Mouse (Mus musculus): ENCODE results near the gene Kcnj11. TPM values are rescaled to one million over a fixed set of nuclear protein-coding genes. Genes with fewer than 3 reads are reported as not detected.

Kcnj11 gene
- polyA plus RNA-seq, 1 experiment from 2014 or later, result 0.14 TPM

GRCm38 (mm10) chr7:46110079-46110478 is 9.5 kb upstream of the Kcnj11 start:
- H3K9ac ChIP-seq (replicated peaks; ENCODE audit: low read length), result no peak overlapping the region
- H3K9me3 ChIP-seq (ENCODE audit: low read length), result no peaks in the 10 kb centered on the region
- no peaks in the 10 kb centered on the region for H3K27me3 ChIP-seq (ENCODE audit: insufficient read depth, low read length)
- ATAC-seq (ENCODE audit: low FRiP score, low TSS enrichment), result no peak
- no peak overlapping the region for H3K27ac ChIP-seq (ENCODE audit: low read length)
- 0 out of 2 replicates have a peak, but pooled peaks cover 3% of the 10 kb centered on the region for H3K4me1 ChIP-seq (ENCODE audit: insufficient read depth, low read length)
- no peak overlapping the region for H3K4me3 ChIP-seq (ENCODE audit: low read length)
- no peak overlapping the region for H3K4me2 ChIP-seq (replicated peaks; ENCODE audit: low read depth, low read length)
- 68% methylated on average over 3 of the region's 3 CpGs for WGBS
- no peaks in the 10 kb centered on the region for H3K36me3 ChIP-seq (ENCODE audit: insufficient read depth, low read length)

- WGBS, result 91% methylated on average over 7 of the region's 7 CpGs
- H3K4me3 ChIP-seq (ENCODE audit: low read length), result no peak overlapping the region
- H3K4me1 ChIP-seq (ENCODE audit: insufficient read depth, low read length), result peaks cover 4% of the 10 kb centered on the region; the same call in 1 of the 2 replicates
- no peaks in the 10 kb centered on the region for H3K36me3 ChIP-seq (ENCODE audit: insufficient read depth, low read length)
- H3K9ac ChIP-seq (replicated peaks; ENCODE audit: low read length), result no peak overlapping the region
- no peaks in the 10 kb centered on the region for H3K27me3 ChIP-seq (ENCODE audit: insufficient read depth, low read length)
- ATAC-seq (ENCODE audit: low FRiP score, low TSS enrichment), result no peak
- H3K27ac ChIP-seq (ENCODE audit: low read length), result no peak overlapping the region
- H3K4me2 ChIP-seq (replicated peaks; ENCODE audit: low read depth, low read length), result no peak overlapping the region
- H3K9me3 ChIP-seq (ENCODE audit: low read length), result no peaks in the 10 kb centered on the region
Measured at GRCm38 (mm10) chr7:46105484-46105883, 4.9 kb upstream of the Kcnj11 start.

- H3K4me1 ChIP-seq (ENCODE audit: insufficient read depth, low read length), result peaks cover 4% of the 10 kb centered on the region; the same call in 1 of the 2 replicates
- no peak overlapping the region for H3K9ac ChIP-seq (replicated peaks; ENCODE audit: low read length)
- no peak overlapping the region for H3K4me3 ChIP-seq (ENCODE audit: low read length)
- no peaks in the 10 kb centered on the region for H3K36me3 ChIP-seq (ENCODE audit: insufficient read depth, low read length)
- H3K4me2 ChIP-seq (replicated peaks; ENCODE audit: low read depth, low read length), result no peak overlapping the region
- H3K27ac ChIP-seq (ENCODE audit: low read length), result no peak overlapping the region
- WGBS, result 80% methylated on average over 27 of the region's 27 CpGs
- peaks cover 5% of the 10 kb centered on the region; the same call in 1 of the 2 replicates for H3K27me3 ChIP-seq (ENCODE audit: insufficient read depth, low read length)
- H3K9me3 ChIP-seq (ENCODE audit: low read length), result no peaks in the 10 kb centered on the region
- ATAC-seq (ENCODE audit: low FRiP score, low TSS enrichment), result no peak
Measured at GRCm38 (mm10) chr7:46104256-46104915, 3.8 kb upstream of the Kcnj11 start.

- Histone ChIP-seq H3K27me3 (ENCODE audit: insufficient read depth, low read length) (peaks cover 8% of the 10 kb centered on the region; the same call in 1 of the 2 replicates), H3K27ac (ENCODE audit: low read length) (no peak overlapping the region), H3K4me2 (replicated peaks; ENCODE audit: low read depth, low read length) (no peak overlapping the region), H3K9me3 (ENCODE audit: low read length) (0 out of 2 replicates have a peak, but pooled peaks cover 4% of the 10 kb centered on the region), H3K4me3 (ENCODE audit: low read length) (no peak overlapping the region), H3K9ac (replicated peaks; ENCODE audit: low read length) (no peak overlapping the region), H3K36me3 (ENCODE audit: insufficient read depth, low read length) (no peaks in the 10 kb centered on the region), H3K4me1 (ENCODE audit: insufficient read depth, low read length) (peaks cover 4% of the 10 kb centered on the region; the same call in 1 of the 2 replicates)
- 77% methylated on average over 8 of the region's 8 CpGs for WGBS
- ATAC-seq (ENCODE audit: low FRiP score, low TSS enrichment), result no peak
Measured at GRCm38 (mm10) chr7:46103771-46104170, 3.2 kb upstream of the Kcnj11 start.

GRCm38 (mm10) chr7:46103075-46103591 is 2.6 kb upstream of the Kcnj11 start:
- Histone ChIP-seq H3K4me2 (replicated peaks; ENCODE audit: low read depth, low read length) (no peak overlapping the region), H3K9ac (replicated peaks; ENCODE audit: low read length) (no peak overlapping the region), H3K36me3 (ENCODE audit: insufficient read depth, low read length) (no peaks in the 10 kb centered on the region), H3K27me3 (ENCODE audit: insufficient read depth, low read length) (peaks cover 8% of the 10 kb centered on the region; the same call in 1 of the 2 replicates), H3K4me1 (ENCODE audit: insufficient read depth, low read length) (peaks cover 4% of the 10 kb centered on the region; the same call in 1 of the 2 replicates), H3K9me3 (ENCODE audit: low read length) (0 out of 2 replicates have a peak, but pooled peaks cover 4% of the 10 kb centered on the region), H3K4me3 (ENCODE audit: low read length) (no peak overlapping the region), H3K27ac (ENCODE audit: low read length) (no peak overlapping the region)
- 68% methylated on average over 8 of the region's 8 CpGs for WGBS
- ATAC-seq (ENCODE audit: low FRiP score, low TSS enrichment), result no peak

GRCm38 (mm10) chr7:46099682-46100081 is 882 bp downstream of the Kcnj11 start:
- H3K36me3 ChIP-seq (ENCODE audit: insufficient read depth, low read length), result no peaks in the 10 kb centered on the region
- H3K4me1 ChIP-seq (ENCODE audit: insufficient read depth, low read length), result peaks cover 4% of the 10 kb centered on the region; the same call in 1 of the 2 replicates
- H3K9me3 ChIP-seq (ENCODE audit: low read length), result 0 out of 2 replicates have a peak, but pooled peaks cover 4% of the 10 kb centered on the region
- ATAC-seq (ENCODE audit: low FRiP score, low TSS enrichment), result 0 out of 2 replicates have a peak, but pooled peaks have one; percentile 2
- H3K9ac ChIP-seq (replicated peaks; ENCODE audit: low read length), result no peak overlapping the region; the same call in 1 of the 2 replicates
- no peak overlapping the region for H3K4me2 ChIP-seq (replicated peaks; ENCODE audit: low read depth, low read length)
- peaks cover 17% of the 10 kb centered on the region; the same call in 1 of the 2 replicates for H3K27me3 ChIP-seq (ENCODE audit: insufficient read depth, low read length)
- no peak overlapping the region for H3K4me3 ChIP-seq (ENCODE audit: low read length)
- no peak overlapping the region for H3K27ac ChIP-seq (ENCODE audit: low read length)
- WGBS, result 85% methylated on average over 13 of the region's 13 CpGs

GRCm38 (mm10) chr7:46098919-46099286 is 1.7 kb downstream of the Kcnj11 start:
- no peak for ATAC-seq (ENCODE audit: low FRiP score, low TSS enrichment)
- 94% methylated on average over 19 of the region's 19 CpGs for WGBS

GRCm38 (mm10) chr7:46098221-46098918 is 2.2 kb downstream of the Kcnj11 start:
- 83% methylated on average over 19 of the region's 19 CpGs for WGBS
- Histone ChIP-seq H3K9ac (replicated peaks; ENCODE audit: low read length) (no peak overlapping the region), H3K36me3 (ENCODE audit: insufficient read depth, low read length) (no peaks in the 10 kb centered on the region), H3K27me3 (ENCODE audit: insufficient read depth, low read length) (peaks cover 17% of the 10 kb centered on the region; the same call in 1 of the 2 replicates), H3K4me3 (ENCODE audit: low read length) (no peak overlapping the region), H3K27ac (ENCODE audit: low read length) (no peak overlapping the region), H3K4me1 (ENCODE audit: insufficient read depth, low read length) (peaks cover 4% of the 10 kb centered on the region; the same call in 1 of the 2 replicates), H3K4me2 (replicated peaks; ENCODE audit: low read depth, low read length) (no peak overlapping the region), H3K9me3 (ENCODE audit: low read length) (0 out of 2 replicates have a peak, but pooled peaks cover 4% of the 10 kb centered on the region)
- no peak for ATAC-seq (ENCODE audit: low FRiP score, low TSS enrichment)

More at GRCm38 (mm10) chr7:46098919-46099286, 1.7 kb downstream of the Kcnj11 start:
- 0 out of 2 replicates have a peak, but pooled peaks cover 4% of the 10 kb centered on the region for H3K9me3 ChIP-seq (ENCODE audit: low read length)
- no peak overlapping the region for H3K9ac ChIP-seq (replicated peaks; ENCODE audit: low read length)
- peaks cover 17% of the 10 kb centered on the region; the same call in 1 of the 2 replicates for H3K27me3 ChIP-seq (ENCODE audit: insufficient read depth, low read length)
- H3K4me1 ChIP-seq (ENCODE audit: insufficient read depth, low read length), result peaks cover 4% of the 10 kb centered on the region; the same call in 1 of the 2 replicates
- no peak overlapping the region for H3K4me3 ChIP-seq (ENCODE audit: low read length)
- no peak overlapping the region for H3K4me2 ChIP-seq (replicated peaks; ENCODE audit: low read depth, low read length)
- no peak overlapping the region for H3K27ac ChIP-seq (ENCODE audit: low read length)
- no peaks in the 10 kb centered on the region for H3K36me3 ChIP-seq (ENCODE audit: insufficient read depth, low read length)

- Histone ChIP-seq H3K4me3 (ENCODE audit: low read length) (no peak overlapping the region), H3K4me1 (ENCODE audit: insufficient read depth, low read length) (peaks cover 4% of the 10 kb centered on the region; the same call in 1 of the 2 replicates), H3K27ac (ENCODE audit: low read length) (no peak overlapping the region), H3K27me3 (ENCODE audit: insufficient read depth, low read length) (peaks cover 20% of the 10 kb centered on the region; the same call in 1 of the 2 replicates), H3K4me2 (replicated peaks; ENCODE audit: low read depth, low read length) (no peak overlapping the region), H3K9ac (replicated peaks; ENCODE audit: low read length) (no peak overlapping the region), H3K36me3 (ENCODE audit: insufficient read depth, low read length) (no peaks in the 10 kb centered on the region), H3K9me3 (ENCODE audit: low read length) (0 out of 2 replicates have a peak, but pooled peaks cover 4% of the 10 kb centered on the region)
- 55% methylated on average over 4 of the region's 4 CpGs for WGBS
- no peak for ATAC-seq (ENCODE audit: low FRiP score, low TSS enrichment)
Measured at GRCm38 (mm10) chr7:46097319-46097783, 3.2 kb downstream of the Kcnj11 start.
